Mouse (Mus musculus) ES-Bruce4 (cell line): ENCODE results near the gene Pigf.

Experiments used
- CTCF ChIP-seq: IDR thresholded peaks from one replicate; pipeline ENCODE4 v1.8.1; 2011; ENCODE audit warnings: low read depth, low read length
- POLR2A ChIP-seq: IDR thresholded peaks from one replicate; pipeline ENCODE4 v1.8.1; 2011; ENCODE audit warnings: low read length; ENCODE audit not compliant: insufficient read depth

GRCm38 (mm10) chr17:86962894-86963585 is 62.2 kb downstream of the Pigf start, which contains the start of gene Rhoq:
- no peak for TF ChIP-seq POLR2A
- TF ChIP-seq CTCF: no peak
